Mouse (Mus musculus) brain, embryonic 14.5 days (tissue): ENCODE data around the gene Efhd1.

Source experiments
- CTCF ChIP-seq: fragments of 200-500 bp; IDR thresholded peaks from 2 replicates; pipeline ENCODE4 v1.5.1; 2012; ENCODE audit warnings: inconsistent platforms, mild to moderate bottlenecking, moderate library complexity, borderline replicate concordance; ENCODE audit not compliant: insufficient read depth, insufficient read length; ENCODE audit errors: extremely low read depth
- POLR2A ChIP-seq: fragments of 200-500 bp; IDR thresholded peaks from 2 replicates; pipeline ENCODE4 v1.6.1; 2012; ENCODE audit warnings: mild to moderate bottlenecking, inconsistent platforms, borderline replicate concordance; ENCODE audit not compliant: poor library complexity, insufficient read depth, insufficient read length, severe bottlenecking; ENCODE audit errors: extremely low read depth

DNA sequence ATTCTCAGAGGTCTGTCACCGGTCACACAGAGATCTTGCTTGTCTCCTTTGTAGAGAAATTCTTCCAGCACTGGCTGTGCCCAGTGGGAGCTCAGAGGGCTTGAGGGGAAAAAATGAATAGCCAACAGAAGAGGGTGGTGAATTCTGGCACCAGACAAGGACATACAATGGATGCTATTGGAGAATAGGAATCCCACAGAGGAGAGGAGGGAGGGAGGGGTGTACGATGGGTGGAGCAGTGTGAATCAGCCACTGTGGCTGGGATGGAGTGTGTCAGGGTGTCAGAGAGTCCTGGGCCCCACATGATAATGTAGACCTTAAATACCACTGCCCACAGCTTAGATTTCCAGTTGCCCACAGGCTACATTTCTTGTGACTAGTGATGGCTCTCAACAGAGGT is 22.9 kb downstream of the Efhd1 start:
- TF ChIP-seq CTCF (no peak), POLR2A (no peak)
